Mouse (Mus musculus): Measurements from ENCODE around the gene Vmac. TPM values are rescaled to one million over a fixed set of nuclear protein-coding genes. Genes with fewer than 3 reads are reported as not detected.

The Vmac gene
- total RNA-seq, 2 experiments from 2014 or later = 4.2 to 12.5 TPM

GRCm38 (mm10) chr17:56740118-56740787 is 22.4 kb upstream of the Vmac start:
- no peak for ATAC-seq (replicated peaks; ENCODE audit: poor library complexity)

- ATAC-seq (replicated peaks; ENCODE audit: poor library complexity) = no peak
Measured at GRCm38 (mm10) chr17:56738221-56738620, 20.4 kb upstream of the Vmac start.

- ATAC-seq (replicated peaks; ENCODE audit: poor library complexity) = peak; percentile 70
Measured at GRCm38 (mm10) chr17:56736534-56736933, 18.7 kb upstream of the Vmac start.

- ATAC-seq (replicated peaks; ENCODE audit: poor library complexity) = no peak
Measured at GRCm38 (mm10) chr17:56729656-56730055, 11.8 kb upstream of the Vmac start.

- no peak for ATAC-seq (replicated peaks; ENCODE audit: poor library complexity)
Measured at GRCm38 (mm10) chr17:56729151-56729550, 11.3 kb upstream of the Vmac start.

GRCm38 (mm10) chr17:56728117-56728516 is 10.3 kb upstream of the Vmac start:
- ATAC-seq (replicated peaks; ENCODE audit: poor library complexity) = no peak

GRCm38 (mm10) chr17:56727659-56728058 is 9.8 kb upstream of the Vmac start:
- no peak for ATAC-seq (replicated peaks; ENCODE audit: poor library complexity)

- no peak for ATAC-seq (replicated peaks; ENCODE audit: poor library complexity)
Measured at GRCm38 (mm10) chr17:56727029-56727649, 9.3 kb upstream of the Vmac start.

GRCm38 (mm10) chr17:56723419-56724161 is 5.8 kb upstream of the Vmac start:
- peak; percentile 23; the same call in 1 of the 2 replicates for ATAC-seq (replicated peaks; ENCODE audit: poor library complexity)

GRCm38 (mm10) chr17:56722441-56722840 is 4.6 kb upstream of the Vmac start:
- ATAC-seq (replicated peaks; ENCODE audit: poor library complexity) = no peak

- ATAC-seq (replicated peaks; ENCODE audit: poor library complexity) = peak; percentile 84
Measured at GRCm38 (mm10) chr17:56716655-56717362, 1.0 kb downstream of the Vmac start.

GRCm38 (mm10) chr17:56715914-56716654 is 1.7 kb downstream of the Vmac start:
- ATAC-seq (replicated peaks; ENCODE audit: poor library complexity) = no peak

GRCm38 (mm10) chr17:56715360-56715759 is 2.5 kb downstream of the Vmac start:
- no peak for ATAC-seq (replicated peaks; ENCODE audit: poor library complexity)

- no peak for ATAC-seq (replicated peaks; ENCODE audit: poor library complexity)
Measured at GRCm38 (mm10) chr17:56709708-56710107, 8.1 kb downstream of the Vmac start.

GRCm38 (mm10) chr17:56708692-56709091 is 9.1 kb downstream of the Vmac start:
- no peak for ATAC-seq (replicated peaks; ENCODE audit: poor library complexity)

- peak; percentile 52 for ATAC-seq (replicated peaks; ENCODE audit: poor library complexity)
Measured at GRCm38 (mm10) chr17:56706515-56706914, 11.3 kb downstream of the Vmac start.

- ATAC-seq (replicated peaks; ENCODE audit: poor library complexity) = no peak
Measured at GRCm38 (mm10) chr17:56703038-56703437, 14.8 kb downstream of the Vmac start.

- no peak for ATAC-seq (replicated peaks; ENCODE audit: poor library complexity)
Measured at GRCm38 (mm10) chr17:56700451-56700850, 17.4 kb downstream of the Vmac start.

- ATAC-seq (replicated peaks; ENCODE audit: poor library complexity) = peak; percentile 82
Measured at GRCm38 (mm10) chr17:56693851-56694310, 23.9 kb downstream of the Vmac start.

GRCm38 (mm10) chr17:56693395-56693794 is 24.4 kb downstream of the Vmac start:
- ATAC-seq (replicated peaks; ENCODE audit: poor library complexity) = no peak; the same call in 1 of the 2 replicates

All from megakaryocyte progenitor cell, adult 5-6 weeks (primary cell).